Mouse (Mus musculus): ENCODE measurements at regions not wholly inside any gene's neighbourhood (a gene's known extent, or its start where the extent isn't known, plus 50 kb on each side); places are given as distances from the start of the nearest gene placed in this dataset.

- DNase-seq (ENCODE audit: inconsistent age in 2 of 2, low spot score in 1 of 2) = peak in 1 of 2 experiments; percentile 40
Measured at GRCm38 (mm10) chr3:21379816-21380215, 696.6 kb upstream of the Tbl1xr1 start.

- no peak for DNase-seq (ENCODE audit: inconsistent age in 2 of 2, low spot score in 1 of 2)
Measured at GRCm38 (mm10) chr3:21381072-21381471, 695.4 kb upstream of the Tbl1xr1 start.

DNA sequence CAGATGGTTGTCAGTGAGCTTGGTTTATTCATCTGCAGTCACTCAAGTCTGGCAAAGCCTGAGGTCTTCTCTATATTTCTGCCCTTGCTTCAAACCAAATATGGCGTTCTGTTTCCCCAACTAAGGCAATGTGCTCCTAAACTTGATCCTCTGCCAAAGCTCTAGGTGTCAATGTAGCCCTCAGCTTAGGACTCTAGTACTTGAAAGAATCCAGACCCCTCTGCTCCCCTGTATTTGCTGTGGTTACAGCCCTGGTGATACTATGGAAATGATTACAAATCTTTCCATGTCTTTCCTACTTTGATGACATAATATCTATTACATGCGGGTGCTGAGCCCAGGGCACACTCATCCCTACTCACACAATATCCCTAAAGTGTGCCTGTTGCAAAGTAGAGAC lies 672.9 kb upstream of the Tbl1xr1 start:
- DNase-seq (ENCODE audit: inconsistent age in 2 of 2, low spot score in 1 of 2) = no peak

- DNase-seq (ENCODE audit: inconsistent age in 2 of 2, low spot score in 1 of 2) = no peak
Measured at GRCm38 (mm10) chr3:21404058-21404457, 672.4 kb upstream of the Tbl1xr1 start.

DNA sequence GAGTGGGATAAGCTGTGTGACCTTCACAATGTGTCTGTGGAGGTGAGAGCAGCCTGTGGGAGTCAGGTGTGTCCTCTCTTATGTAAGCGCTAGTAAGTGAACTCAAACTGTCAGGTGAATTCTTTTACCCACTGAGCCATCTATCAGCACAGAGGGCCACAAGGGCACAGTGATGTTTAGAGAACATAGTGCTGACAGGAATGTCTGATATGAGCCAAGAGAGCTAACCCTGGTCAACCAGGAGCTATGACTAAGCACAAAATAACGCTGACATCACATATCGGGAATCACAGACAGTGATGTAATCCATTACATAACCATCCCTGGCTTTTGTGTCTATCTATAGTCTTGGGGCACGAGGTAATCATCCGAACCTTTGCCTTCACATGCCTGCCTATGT lies 669.4 kb upstream of the Tbl1xr1 start:
- no peak for DNase-seq (ENCODE audit: inconsistent age in 2 of 2, low spot score in 1 of 2)

DNA sequence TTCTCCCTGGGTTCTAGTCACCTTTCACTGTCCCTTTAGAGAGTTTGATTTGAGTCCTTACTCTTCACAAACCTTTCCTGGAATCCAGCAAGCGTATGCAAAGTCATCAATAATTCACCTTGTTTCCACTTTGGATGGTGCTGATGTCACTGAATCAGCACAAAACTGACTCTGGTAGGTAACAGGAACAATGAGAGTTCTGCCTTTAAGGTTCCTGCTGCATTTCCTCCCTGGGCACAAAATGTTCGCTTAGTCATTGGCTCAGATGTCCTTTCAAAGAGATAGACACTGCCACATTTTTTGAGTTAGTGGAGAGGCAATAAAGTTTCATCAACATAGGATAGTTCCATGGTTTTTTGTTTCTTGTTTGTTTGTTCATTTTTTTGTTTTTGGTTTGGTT lies 664.4 kb upstream of the Tbl1xr1 start:
- no peak for DNase-seq (ENCODE audit: inconsistent age in 2 of 2, low spot score in 1 of 2)

- DNase-seq (ENCODE audit: inconsistent age in 2 of 2, low spot score in 1 of 2) = no peak
Measured at GRCm38 (mm10) chr3:21423139-21423538, 653.3 kb upstream of the Tbl1xr1 start.

- DNase-seq (ENCODE audit: inconsistent age in 2 of 2, low spot score in 1 of 2) = no peak
Measured at GRCm38 (mm10) chr3:21426538-21426937, 649.9 kb upstream of the Tbl1xr1 start.

DNA sequence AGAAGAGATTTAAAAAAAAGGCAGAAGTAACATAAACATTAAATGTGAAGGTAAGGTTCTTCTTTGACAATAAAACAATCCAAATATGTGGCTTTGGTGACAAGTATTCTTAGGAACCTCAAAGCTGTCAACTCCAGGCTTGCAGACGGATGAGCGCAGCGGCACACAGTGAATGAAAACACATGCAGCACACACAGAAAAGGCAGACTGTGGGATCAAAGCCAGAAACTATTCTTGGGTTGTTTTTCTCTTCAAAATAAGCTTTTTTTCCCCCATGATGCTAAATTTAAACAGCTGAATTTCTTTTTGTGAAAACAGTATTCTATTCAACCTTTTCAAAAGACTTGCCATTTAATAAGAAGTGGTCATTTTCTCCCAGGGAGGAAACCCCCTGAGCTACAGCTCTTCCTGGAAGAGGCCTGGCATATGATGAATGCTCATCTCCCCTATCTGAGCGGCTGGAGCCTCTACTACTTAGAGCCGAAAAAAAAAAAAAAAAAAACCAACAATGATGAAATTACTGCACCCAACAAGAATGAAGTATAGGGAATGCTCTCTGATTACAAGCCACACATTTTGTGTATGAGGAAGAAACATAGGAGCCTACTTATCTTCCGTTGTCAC lies 648.9 kb upstream of the Tbl1xr1 start:
- DNase-seq (ENCODE audit: inconsistent age in 2 of 2, low spot score in 1 of 2) = peak in 1 of 2 experiments; percentile 32

DNA sequence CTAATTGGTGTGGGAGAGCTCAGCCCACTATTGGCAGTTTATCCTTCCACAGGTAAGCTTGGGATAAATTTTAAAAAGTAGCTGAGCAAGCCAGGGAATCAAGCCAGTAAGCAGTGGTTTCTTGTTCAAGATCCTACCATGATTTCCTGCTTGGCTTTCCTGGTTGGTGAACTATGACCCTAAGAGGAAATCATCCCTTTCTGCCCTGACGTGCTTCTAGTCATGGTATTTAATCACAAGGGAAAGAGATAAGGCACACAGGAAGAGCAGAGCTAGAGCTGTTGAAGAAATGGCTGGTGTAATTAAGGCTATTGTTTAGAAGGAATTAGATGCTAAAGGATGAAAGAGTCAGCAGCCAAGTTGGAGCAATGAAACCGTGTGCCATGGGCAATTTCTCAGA lies 648.3 kb upstream of the Tbl1xr1 start:
- peak in 1 of 2 experiments; percentile 38 for DNase-seq (ENCODE audit: inconsistent age in 2 of 2, low spot score in 1 of 2)

DNA sequence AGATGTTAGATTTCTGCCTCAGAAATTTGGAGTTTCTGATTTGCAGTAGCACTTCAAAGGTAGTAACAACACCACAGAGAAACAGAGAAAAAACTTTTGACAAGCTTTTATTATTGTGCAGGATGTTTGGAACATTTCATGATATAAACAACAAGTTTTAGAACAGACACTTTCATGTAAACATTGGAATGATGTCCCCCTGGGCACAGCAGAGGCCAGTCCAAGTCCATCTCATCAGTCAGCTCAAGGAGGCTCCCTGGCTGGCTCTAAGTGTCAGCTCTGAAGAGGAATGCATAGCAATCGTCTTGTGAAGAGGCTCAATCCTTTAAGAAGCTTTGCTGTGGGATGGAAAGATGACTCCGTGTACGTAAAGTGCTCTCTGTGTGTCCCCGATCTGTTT lies 612.2 kb upstream of the Tbl1xr1 start:
- DNase-seq (ENCODE audit: inconsistent age in 2 of 2, low spot score in 1 of 2) = no peak

DNA sequence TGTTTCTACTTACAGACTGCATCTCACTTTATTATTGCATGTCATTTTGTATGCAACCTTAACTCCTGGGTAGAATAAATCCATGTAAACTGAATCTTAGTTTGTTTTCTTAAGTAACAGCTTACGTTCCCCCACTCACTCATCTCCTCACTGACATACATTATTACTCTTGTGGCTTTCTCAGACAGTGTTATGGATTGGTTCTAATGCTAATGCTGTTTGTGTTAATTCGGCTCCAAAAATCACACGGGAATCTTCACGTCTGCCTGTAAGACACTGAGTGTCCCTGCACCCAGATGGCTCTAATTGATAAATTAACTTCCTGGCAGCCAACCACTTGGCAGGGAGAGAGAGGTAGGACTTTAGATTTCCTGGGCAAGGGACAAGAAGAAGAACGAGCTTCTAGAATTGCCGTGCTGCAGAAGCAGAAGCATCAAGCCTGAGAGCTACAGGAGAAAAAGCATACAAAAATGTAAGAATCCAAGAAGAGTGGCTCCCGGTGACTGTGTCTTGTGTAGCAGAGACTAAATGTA lies 610.3 kb upstream of the Tbl1xr1 start:
- peak in 1 of 2 experiments; percentile 40 for DNase-seq (ENCODE audit: inconsistent age in 2 of 2, low spot score in 1 of 2)

DNA sequence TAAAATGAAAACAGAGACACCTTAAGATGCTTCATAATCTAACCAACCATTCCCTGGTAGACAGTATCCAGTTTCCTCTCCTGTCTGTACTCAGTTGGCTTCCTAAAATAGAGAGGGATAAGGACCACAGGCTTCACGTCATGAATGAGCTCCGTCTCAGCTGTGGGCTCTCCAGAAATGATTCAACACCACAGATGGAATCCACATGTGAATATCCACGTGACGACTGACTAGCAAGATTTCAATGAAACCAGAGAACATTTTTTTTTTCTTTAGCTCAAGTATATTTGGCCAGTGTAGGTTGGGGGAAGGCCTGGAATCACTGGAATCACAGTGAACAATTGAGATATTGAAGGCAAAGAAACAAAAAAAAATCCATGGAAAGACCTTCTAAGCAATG lies 599.1 kb upstream of the Tbl1xr1 start:
- no peak for DNase-seq (ENCODE audit: inconsistent age in 2 of 2, low spot score in 1 of 2)

GRCm38 (mm10) chr3:21479021-21479795 lies 597.2 kb upstream of the Tbl1xr1 start:
- DNase-seq (ENCODE audit: inconsistent age in 2 of 2, low spot score in 1 of 2) = peak in 1 of 2 experiments; percentile 12

DNA sequence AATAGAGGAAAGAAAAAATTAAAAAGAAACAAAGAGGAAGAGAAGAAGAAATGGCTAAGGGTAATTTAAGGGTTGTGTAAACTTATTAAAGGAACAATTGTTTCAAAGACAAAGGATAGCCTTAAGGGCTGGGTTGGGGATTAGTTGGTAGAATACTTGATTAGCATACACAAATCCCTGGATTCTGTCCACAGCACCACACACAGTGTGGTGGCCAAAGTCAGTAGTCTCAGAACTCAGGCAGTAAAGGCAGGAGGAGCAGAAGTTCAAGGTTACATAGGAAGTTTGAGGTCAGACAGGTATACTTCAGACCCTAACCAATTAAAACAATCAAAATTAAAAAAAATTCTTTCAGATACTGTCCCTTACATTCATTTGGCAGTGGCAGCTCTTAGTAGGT lies 596.6 kb upstream of the Tbl1xr1 start:
- no peak for DNase-seq (ENCODE audit: inconsistent age in 2 of 2, low spot score in 1 of 2)

- no peak for DNase-seq (ENCODE audit: inconsistent age in 2 of 2, low spot score in 1 of 2)
Measured at GRCm38 (mm10) chr3:21484052-21484451, 592.4 kb upstream of the Tbl1xr1 start.

- DNase-seq (ENCODE audit: inconsistent age in 2 of 2, low spot score in 1 of 2) = no peak
Measured at GRCm38 (mm10) chr3:21485454-21485853, 591.0 kb upstream of the Tbl1xr1 start.

GRCm38 (mm10) chr3:21489547-21489946 lies 586.9 kb upstream of the Tbl1xr1 start:
- no peak for DNase-seq (ENCODE audit: inconsistent age in 2 of 2, low spot score in 1 of 2)

GRCm38 (mm10) chr3:21492413-21492812 lies 584.0 kb upstream of the Tbl1xr1 start:
- DNase-seq (ENCODE audit: inconsistent age in 2 of 2, low spot score in 1 of 2) = no peak

DNA sequence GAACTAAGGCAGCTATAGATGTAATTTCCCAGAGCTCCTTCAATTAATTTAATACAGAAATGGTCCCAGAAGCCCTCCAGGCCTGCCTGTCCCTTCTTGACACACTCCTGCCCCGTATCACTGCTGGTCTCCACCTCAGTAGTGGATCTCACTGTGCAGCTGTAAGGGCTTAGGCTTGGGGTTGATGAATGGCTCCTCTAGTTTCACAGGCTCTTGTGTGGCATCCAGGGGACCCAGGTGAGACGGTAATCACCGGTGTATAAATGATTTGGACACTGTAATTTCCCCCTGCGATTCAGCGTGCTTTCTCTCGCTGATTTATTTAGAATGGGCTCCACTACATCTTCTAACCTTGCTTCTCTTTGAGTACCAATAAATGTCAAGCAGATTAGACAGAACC lies 583.1 kb upstream of the Tbl1xr1 start:
- DNase-seq (ENCODE audit: inconsistent age in 2 of 2, low spot score in 1 of 2) = no peak

- no peak for DNase-seq (ENCODE audit: inconsistent age in 2 of 2, low spot score in 1 of 2)
Measured at GRCm38 (mm10) chr3:21494904-21495303, 581.5 kb upstream of the Tbl1xr1 start.

GRCm38 (mm10) chr3:21495651-21496050 lies 580.8 kb upstream of the Tbl1xr1 start:
- DNase-seq (ENCODE audit: inconsistent age in 2 of 2, low spot score in 1 of 2) = no peak
